Mouse (Mus musculus) liver, embryonic 16.5 days (tissue): ENCODE results near the gene Slc24a3. TPM values are rescaled to one million over a fixed set of nuclear protein-coding genes. Genes with fewer than 3 reads are reported as not detected.

Experiments
- ATAC-seq: fragments of 200-750 bp; cut with Nextera tagmentation; 2 replicates; pipeline ENCODE4 v1.8.0; 2017; ENCODE audit warnings: low read depth, mild to moderate bottlenecking, moderate number of reproducible peaks, moderate library complexity
- H3K27ac ChIP-seq: fragments of 300-500 bp; sonication (generic); 2 replicates; pipeline ENCODE4 v1.5.1; 2014; ENCODE audit warnings: mild to moderate bottlenecking, low read length
- H3K27me3 ChIP-seq: fragments of 300-500 bp; sonication (generic); 2 replicates; pipeline ENCODE4 v1.6.1; 2014; ENCODE audit warnings: low read depth, low read length, mixed read lengths; ENCODE audit not compliant: control insufficient read depth, insufficient read depth
- H3K36me3 ChIP-seq: fragments of 300-500 bp; sonication (generic); 2 replicates; pipeline ENCODE4 v1.6.1; 2014; ENCODE audit warnings: mild to moderate bottlenecking; ENCODE audit not compliant: control insufficient read depth, insufficient read depth
- H3K4me1 ChIP-seq: fragments of 300-500 bp; sonication (generic); 2 replicates; pipeline ENCODE4 v1.6.1; 2014; ENCODE audit warnings: low read depth, low read length, mixed read lengths; ENCODE audit not compliant: control insufficient read depth
- H3K4me2 ChIP-seq: fragments of 300-500 bp; sonication (generic); 2 replicates; pipeline ENCODE4 v1.6.1; 2014; ENCODE audit warnings: low read depth, low read length, mixed read lengths
- H3K4me3 ChIP-seq: fragments of 300-500 bp; sonication (generic); 2 replicates; pipeline ENCODE4 v1.5.1; 2014; ENCODE audit warnings: low read depth, mild to moderate bottlenecking, low read length
- H3K9ac ChIP-seq: fragments of 300-500 bp; sonication (generic); 2 replicates; pipeline ENCODE4 v1.6.1; 2014; ENCODE audit warnings: low read depth, low read length
- H3K9me3 ChIP-seq: fragments of 300-500 bp; sonication (generic); replicated peaks from 2 replicates; pipeline ENCODE4 v1.6.1; 2016; ENCODE audit warnings: low read length; ENCODE audit not compliant: control insufficient read depth
- WGBS: fragments of 180-500 bp; shearing (Covaris S2); extraction: QIAGEN DNeasy Blood & Tissue Kit; methylation state at CpG from one replicate; pipeline ENCODE4 v1.1.7; 2014; ENCODE audit not compliant: insufficient replicate concordance; 5-methylcytosine and 5-hydroxymethylcytosine counted together
- polyA plus RNA-seq: library from polyadenylated mRNA; unstranded; fragments of >200 nt; fragmentation: Nextera tagmentation; extraction: Ambion mirVana; gene quantifications from 2 replicates; pipeline ENCODE4 v1.2.1, GENCODE M21; 2015

Gene Slc24a3
- polyA plus RNA-seq, 1 experiment from 2014 or later, result 0.40 TPM

- H3K9ac ChIP-seq, result no peak overlapping the region
- H3K27me3 ChIP-seq, result no peaks in the 10 kb centered on the region
- no peaks in the 10 kb centered on the region for H3K4me1 ChIP-seq
- no peaks in the 10 kb centered on the region for H3K36me3 ChIP-seq
- no peak overlapping the region for H3K4me3 ChIP-seq
- no peak overlapping the region for H3K4me2 ChIP-seq
- H3K27ac ChIP-seq, result no peak overlapping the region
- no peak for ATAC-seq
- H3K9me3 ChIP-seq, result no peaks in the 10 kb centered on the region
Measured at GRCm38 (mm10) chr2:145321755-145322154, 154.2 kb downstream of the Slc24a3 start.

DNA sequence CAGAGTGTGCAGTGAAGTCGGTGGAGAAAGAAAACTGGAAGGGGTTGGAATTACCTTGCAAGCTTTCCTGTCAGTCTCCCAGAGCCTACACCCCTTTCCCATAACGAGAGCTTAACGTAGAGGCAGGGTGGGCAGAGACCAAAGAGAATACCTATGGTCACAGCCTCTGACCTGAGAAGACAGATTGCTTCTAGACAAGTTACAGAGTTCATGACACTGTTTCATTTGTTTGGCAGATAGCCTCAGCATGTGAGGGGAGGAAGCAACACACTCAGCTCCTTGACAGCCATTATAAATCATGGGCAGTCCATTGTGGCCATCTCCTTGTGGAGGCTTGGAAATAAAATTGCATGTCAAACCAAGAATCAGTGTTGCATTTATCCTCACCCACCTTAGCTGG lies 156.9 kb downstream of the Slc24a3 start:
- Histone ChIP-seq H3K4me3 (no peak overlapping the region), H3K4me2 (no peak overlapping the region), H3K27ac (no peak overlapping the region), H3K27me3 (no peaks in the 10 kb centered on the region), H3K4me1 (no peaks in the 10 kb centered on the region), H3K36me3 (no peaks in the 10 kb centered on the region), H3K9me3 (no peaks in the 10 kb centered on the region), H3K9ac (no peak overlapping the region)
- WGBS, result 50% methylated on average over 3 of the region's 3 CpGs
- ATAC-seq, result no peak

DNA sequence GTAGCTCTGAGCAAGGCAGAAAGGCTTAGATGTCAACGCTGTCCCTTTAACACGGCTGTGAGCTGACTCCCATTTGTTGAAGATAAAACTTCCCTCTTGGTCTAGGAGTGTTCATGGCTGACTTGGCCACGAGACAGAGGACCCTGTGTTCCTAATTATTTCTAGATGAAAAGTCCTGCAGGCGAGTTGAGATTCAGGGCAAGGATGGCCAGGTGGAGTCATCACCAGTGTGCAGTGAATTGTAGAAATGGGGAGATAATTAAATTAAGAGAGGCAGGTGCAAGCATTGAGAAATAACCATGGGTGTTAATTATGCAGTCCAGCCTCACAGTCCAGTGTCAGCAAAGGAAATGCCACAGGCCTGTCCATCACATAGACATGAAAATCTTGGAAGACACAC lies 158.3 kb downstream of the Slc24a3 start:
- H3K9ac ChIP-seq, result no peak overlapping the region
- H3K27me3 ChIP-seq, result no peaks in the 10 kb centered on the region
- WGBS, result 59% methylated on average over 4 of the region's 4 CpGs
- no peak overlapping the region for H3K27ac ChIP-seq
- ATAC-seq, result no peak
- H3K4me3 ChIP-seq, result no peak overlapping the region
- H3K4me2 ChIP-seq, result no peak overlapping the region
- no peaks in the 10 kb centered on the region for H3K36me3 ChIP-seq
- no peaks in the 10 kb centered on the region for H3K9me3 ChIP-seq
- H3K4me1 ChIP-seq, result no peaks in the 10 kb centered on the region

- Histone ChIP-seq H3K27ac (no peak overlapping the region), H3K9me3 (no peaks in the 10 kb centered on the region), H3K27me3 (no peaks in the 10 kb centered on the region), H3K36me3 (no peaks in the 10 kb centered on the region), H3K9ac (no peak overlapping the region), H3K4me1 (no peaks in the 10 kb centered on the region), H3K4me3 (no peak overlapping the region), H3K4me2 (no peak overlapping the region)
- no peak for ATAC-seq
- WGBS, result 56% methylated on average over 2 of the region's 2 CpGs
Measured at GRCm38 (mm10) chr2:145326544-145326943, 159.0 kb downstream of the Slc24a3 start.

DNA sequence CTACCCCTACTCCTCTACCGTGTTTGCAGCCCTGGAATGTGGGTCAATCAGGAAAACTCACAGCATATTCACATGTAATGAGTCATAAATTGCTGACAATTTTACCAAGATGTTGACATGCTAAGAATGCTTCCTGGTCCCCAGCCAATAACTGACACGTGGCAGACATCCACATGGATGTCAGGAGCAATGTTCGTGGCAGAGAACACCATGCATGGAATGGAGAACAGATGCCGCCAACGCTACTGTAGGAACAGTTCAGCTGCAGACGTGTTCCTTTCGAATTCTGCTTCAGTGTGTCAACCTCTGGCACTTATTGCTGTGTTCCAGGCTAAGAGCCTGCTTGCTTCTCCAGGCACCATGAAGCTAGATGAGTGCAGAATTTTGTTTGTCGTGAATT lies 162.2 kb downstream of the Slc24a3 start:
- H3K27ac ChIP-seq, result no peak overlapping the region
- H3K9ac ChIP-seq, result no peak overlapping the region
- H3K9me3 ChIP-seq, result no peaks in the 10 kb centered on the region
- WGBS, result 64% methylated on average over 8 of the region's 8 CpGs
- no peak overlapping the region for H3K4me3 ChIP-seq
- no peaks in the 10 kb centered on the region for H3K27me3 ChIP-seq
- H3K4me1 ChIP-seq, result no peaks in the 10 kb centered on the region
- ATAC-seq, result no peak
- no peak overlapping the region for H3K4me2 ChIP-seq
- H3K36me3 ChIP-seq, result no peaks in the 10 kb centered on the region

- H3K9me3 ChIP-seq, result no peaks in the 10 kb centered on the region
- H3K4me1 ChIP-seq, result no peaks in the 10 kb centered on the region
- no peaks in the 10 kb centered on the region for H3K27me3 ChIP-seq
- WGBS, result 43% methylated on average over 1 of the region's 1 CpGs
- no peak overlapping the region for H3K27ac ChIP-seq
- ATAC-seq, result no peak
- no peak overlapping the region for H3K4me2 ChIP-seq
- no peak overlapping the region for H3K4me3 ChIP-seq
- no peaks in the 10 kb centered on the region for H3K36me3 ChIP-seq
- no peak overlapping the region for H3K9ac ChIP-seq
Measured at GRCm38 (mm10) chr2:145331525-145331924, 164.0 kb downstream of the Slc24a3 start.

DNA sequence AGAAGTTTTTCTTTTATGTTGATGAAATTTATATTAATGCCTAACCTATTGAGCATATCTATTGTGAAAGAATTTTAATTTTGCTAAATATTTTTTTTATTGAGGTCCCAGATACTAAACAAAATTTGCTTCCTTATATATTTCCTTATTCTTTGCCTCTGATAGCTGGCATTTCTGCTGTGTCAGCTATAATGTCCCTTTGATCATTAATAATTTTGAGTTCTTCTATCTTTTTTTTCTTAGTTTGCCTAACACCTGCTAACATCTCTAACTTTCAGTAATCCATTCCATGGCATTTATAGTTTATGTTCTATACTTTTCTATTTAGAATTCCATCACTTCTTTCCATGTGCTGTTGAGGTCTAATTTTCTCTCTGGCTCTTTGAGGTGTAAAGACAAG lies 165.9 kb downstream of the Slc24a3 start:
- ATAC-seq, result no peak
- no peaks in the 10 kb centered on the region for H3K27me3 ChIP-seq
- no peaks in the 10 kb centered on the region for H3K9me3 ChIP-seq
- no peak overlapping the region for H3K9ac ChIP-seq
- no peak overlapping the region for H3K4me3 ChIP-seq
- no peak overlapping the region for H3K4me2 ChIP-seq
- H3K36me3 ChIP-seq, result no peaks in the 10 kb centered on the region
- no peaks in the 10 kb centered on the region for H3K4me1 ChIP-seq
- H3K27ac ChIP-seq, result no peak overlapping the region

DNA sequence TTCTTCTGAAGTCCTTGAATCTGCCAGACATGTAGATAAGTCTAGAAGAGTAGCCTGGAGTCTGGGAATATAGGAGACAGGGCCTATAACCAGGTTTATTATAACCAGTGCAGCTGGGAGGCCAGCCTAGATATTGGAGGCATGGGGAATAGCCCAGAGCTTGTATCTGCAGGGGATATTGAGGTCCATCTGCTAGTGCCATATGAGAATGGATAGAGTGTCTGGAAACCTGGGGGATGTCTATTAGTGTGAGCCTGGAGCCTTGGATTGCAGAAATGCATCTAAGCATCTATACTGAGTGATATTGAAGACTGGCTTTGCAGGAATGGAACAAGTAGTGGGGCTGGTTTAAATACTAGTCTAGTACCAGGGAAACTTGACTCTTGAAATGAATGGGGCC lies 168.9 kb downstream of the Slc24a3 start:
- Histone ChIP-seq H3K27ac (no peak overlapping the region), H3K9me3 (no peaks in the 10 kb centered on the region), H3K4me3 (no peak overlapping the region), H3K27me3 (no peaks in the 10 kb centered on the region), H3K36me3 (no peaks in the 10 kb centered on the region), H3K9ac (no peak overlapping the region), H3K4me2 (no peak overlapping the region), H3K4me1 (no peaks in the 10 kb centered on the region)
- no peak for ATAC-seq

GRCm38 (mm10) chr2:145340816-145341215 lies 173.3 kb downstream of the Slc24a3 start:
- H3K9me3 ChIP-seq, result no peaks in the 10 kb centered on the region
- H3K4me3 ChIP-seq, result no peak overlapping the region
- no peaks in the 10 kb centered on the region for H3K36me3 ChIP-seq
- no peaks in the 10 kb centered on the region for H3K4me1 ChIP-seq
- no peak for ATAC-seq
- no peaks in the 10 kb centered on the region for H3K27me3 ChIP-seq
- H3K9ac ChIP-seq, result no peak overlapping the region
- no peak overlapping the region for H3K27ac ChIP-seq
- WGBS, result 59% methylated on average over 2 of the region's 2 CpGs
- H3K4me2 ChIP-seq, result no peak overlapping the region

GRCm38 (mm10) chr2:145342956-145343355 lies 175.4 kb downstream of the Slc24a3 start:
- Histone ChIP-seq H3K36me3 (no peaks in the 10 kb centered on the region), H3K27ac (no peak overlapping the region), H3K4me1 (no peaks in the 10 kb centered on the region), H3K4me3 (no peak overlapping the region), H3K27me3 (no peaks in the 10 kb centered on the region), H3K9ac (no peak overlapping the region), H3K4me2 (no peak overlapping the region), H3K9me3 (no peaks in the 10 kb centered on the region)
- WGBS, result 36% methylated on average over 4 of the region's 4 CpGs
- no peak for ATAC-seq
